Mouse (Mus musculus): ENCODE measurements at regions not wholly inside any gene's neighbourhood (a gene's known extent, or its start where the extent isn't known, plus 50 kb on each side); places are given as distances from the start of the nearest gene placed in this dataset.

- TF ChIP-seq POLR2A (IDR thresholded peaks at IDR 0.05; ENCODE audit: borderline replicate concordance, extremely low read depth, low read depth, low read length) (no peak), CTCF (IDR thresholded peaks at IDR 0.05; ENCODE audit: insufficient read depth, low read length) (no peak)
Observed at GRCm38 (mm10) chr1:45599421-45599820, 96.3 kb upstream of the Col5a2 start.

Data from lung, adult 2 months (tissue).